Mouse (Mus musculus) cerebellum, adult 2 months (tissue): ENCODE data around the gene Lmtk2.

ENCODE experiments used
- CTCF ChIP-seq: fragments of 200-500 bp; IDR thresholded peaks from 2 replicates; pipeline ENCODE4 v1.5.1; 2011; ENCODE audit warnings: low read depth, mild to moderate bottlenecking, control low read depth, low read length, moderate library complexity, borderline replicate concordance; ENCODE audit not compliant: insufficient read depth
- POLR2A ChIP-seq: fragments of 200-500 bp; IDR thresholded peaks from 2 replicates; pipeline ENCODE4 v1.6.1; 2011; ENCODE audit warnings: low read length, control low read depth, borderline replicate concordance; ENCODE audit not compliant: insufficient read depth

DNA sequence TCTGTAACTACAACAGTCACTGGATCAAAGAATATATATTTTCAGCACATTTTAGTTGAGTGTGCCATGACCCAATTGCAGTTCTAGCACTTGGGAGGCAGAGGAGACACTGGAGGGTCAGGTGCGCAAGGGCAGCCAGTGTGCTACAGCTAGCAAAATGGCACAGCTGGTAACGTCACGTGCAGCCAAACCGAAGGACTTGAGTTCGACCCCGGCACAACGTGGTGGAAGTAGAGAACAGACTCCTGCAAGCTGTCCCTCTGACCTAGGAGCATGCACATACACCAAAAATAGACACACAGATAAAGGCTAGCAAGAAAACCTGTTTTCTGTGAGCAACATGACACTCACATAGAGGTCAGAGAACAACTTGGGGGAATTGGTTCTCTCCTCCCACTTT is 89.1 kb downstream of the Lmtk2 start:
- TF ChIP-seq POLR2A, result no peak
- no peak for TF ChIP-seq CTCF
